Mouse (Mus musculus) kidney, adult 8-10 months (tissue): ENCODE measurements around the gene Adamts14.

Experiments
- DNase-seq, 2 experiments: peaks; one replicate each; pipeline ENCODE4 v3.0.0; 2022

The Adamts14 gene

GRCm38 (mm10) chr10:61273081-61273843 lies at the start of gene Adamts14:
TSS of gene Adamts14 (minus strand) at chr10:61273438.
- no peak for DNase-seq

DNA sequence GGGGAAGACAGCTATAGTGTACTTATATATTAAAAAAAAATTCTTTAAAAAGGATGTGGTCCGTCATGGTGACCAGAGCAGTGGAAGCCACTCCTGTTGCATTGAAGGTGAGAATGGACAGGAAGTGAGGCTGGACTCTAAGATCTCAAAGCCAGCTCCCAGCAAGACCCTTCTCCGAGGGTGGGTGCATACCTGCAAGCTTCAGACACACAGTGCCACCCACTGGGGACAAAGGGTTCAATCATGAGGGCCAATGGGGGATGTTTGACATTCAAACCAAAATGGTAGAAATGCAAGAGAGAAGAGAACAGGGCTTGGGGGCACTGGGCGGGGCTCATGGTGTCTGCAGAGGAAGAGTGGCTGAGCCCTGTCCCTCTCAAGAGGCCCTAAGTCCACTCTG lies 45.3 kb upstream of the Adamts14 start:
- no peak for DNase-seq

GRCm38 (mm10) chr10:61315324-61315880 lies 42.2 kb upstream of the Adamts14 start:
- no peak for DNase-seq

- no peak for DNase-seq
These were observed 40.5 kb upstream of the Adamts14 start for GRCm38 (mm10) chr10:61313750-61314149.

DNA sequence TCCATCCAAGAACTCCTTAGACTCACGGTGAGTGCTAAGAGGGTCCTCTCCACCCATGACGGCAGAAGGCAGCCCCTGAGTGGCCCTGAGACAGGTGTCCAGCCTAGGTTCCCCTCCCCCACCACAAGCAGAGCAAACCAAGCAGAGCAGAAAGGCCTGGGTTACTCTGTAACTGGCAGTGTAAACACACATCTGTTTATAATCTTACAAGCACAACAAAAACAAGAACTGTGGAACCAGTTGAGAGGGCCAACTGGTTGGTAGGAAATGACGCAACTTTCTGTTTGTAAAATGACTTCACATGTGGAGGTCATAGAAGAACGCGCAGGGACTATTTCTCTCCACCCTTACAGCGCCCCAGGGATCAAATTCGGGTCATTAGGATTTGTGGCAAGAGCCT lies 39.5 kb upstream of the Adamts14 start:
- no peak for DNase-seq

GRCm38 (mm10) chr10:61312159-61312558 lies 38.9 kb upstream of the Adamts14 start:
- no peak for DNase-seq

DNA sequence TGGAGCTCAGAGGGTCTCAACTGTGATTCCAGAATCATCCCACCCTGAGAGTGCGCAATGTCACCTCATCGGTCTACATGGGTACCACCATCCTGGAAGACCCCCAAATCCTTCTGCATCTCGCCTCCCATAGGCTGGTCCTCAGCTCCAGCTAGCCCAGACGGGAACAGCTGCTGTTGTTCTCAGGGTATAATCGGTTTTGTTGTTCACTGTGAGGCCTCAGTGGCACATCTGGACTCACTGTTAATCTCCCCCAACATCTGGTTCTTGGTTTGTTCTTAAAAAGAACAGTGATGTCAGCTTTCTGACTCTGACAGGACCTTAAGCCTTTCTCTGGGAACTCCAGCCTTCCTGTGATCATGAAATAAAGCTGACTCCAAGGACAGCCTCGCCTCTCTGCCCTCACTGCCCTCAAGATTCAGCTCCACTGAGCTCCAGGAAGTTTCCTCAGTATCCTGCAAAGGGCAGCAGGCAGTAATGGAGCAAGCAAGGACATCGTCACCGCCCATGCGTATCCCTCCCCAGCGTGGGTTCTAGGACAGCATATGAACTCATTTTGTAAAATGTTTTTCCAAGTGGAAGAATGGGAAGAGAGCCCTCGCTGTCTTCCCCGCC lies 35.6 kb upstream of the Adamts14 start:
- no peak for DNase-seq

DNA sequence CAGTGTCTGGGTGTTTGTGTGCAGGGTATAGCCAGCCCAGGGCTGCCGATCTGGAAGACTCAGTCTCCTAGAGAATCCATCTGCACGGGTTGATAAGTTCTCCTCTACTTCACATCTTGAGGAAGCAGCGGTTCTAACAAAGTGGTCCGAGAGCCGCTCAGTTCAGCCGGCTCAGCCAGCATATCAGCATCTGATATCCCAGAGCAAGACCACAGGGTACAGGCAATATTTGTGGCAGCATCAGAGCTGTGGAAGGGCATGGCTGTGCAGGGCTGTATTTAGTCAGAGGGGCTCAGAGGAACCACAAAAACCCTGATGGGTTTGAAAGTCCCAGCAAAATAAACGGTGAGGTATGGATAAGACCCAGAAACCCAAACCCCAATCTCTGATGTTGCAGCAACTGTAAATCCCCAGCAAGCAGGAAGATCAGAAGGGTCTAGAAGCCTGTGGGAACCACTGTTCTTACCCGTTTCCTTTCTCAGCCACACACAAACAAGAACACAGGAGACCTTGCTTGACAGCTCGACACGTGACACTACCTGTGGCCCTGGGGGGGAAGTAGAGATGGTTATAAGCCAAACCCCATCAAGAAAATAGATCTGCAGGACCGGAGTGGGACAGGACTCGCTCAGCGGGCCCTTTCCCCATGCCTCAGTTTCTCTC lies 32.8 kb upstream of the Adamts14 start:
- DNase-seq = no peak

DNA sequence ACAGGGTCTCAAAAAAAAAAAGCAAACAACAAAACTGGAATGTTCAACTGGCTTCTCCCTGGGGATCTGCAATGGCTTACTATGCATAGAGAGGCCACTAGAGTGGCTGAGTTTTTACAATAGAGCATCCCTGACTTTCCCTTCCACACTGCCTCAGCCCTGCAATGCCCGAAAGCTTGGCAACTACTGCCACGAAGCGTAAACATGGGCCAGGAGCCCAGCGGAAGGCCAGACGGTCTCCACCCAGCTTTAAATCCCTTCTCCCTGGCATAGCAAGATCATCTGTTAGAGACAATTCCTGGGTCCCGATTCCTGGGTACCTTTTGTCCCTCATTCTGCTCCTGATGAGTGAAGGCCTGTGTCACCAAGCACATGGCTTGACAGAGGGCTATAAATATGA lies 30.8 kb upstream of the Adamts14 start:
- DNase-seq = no peak

DNA sequence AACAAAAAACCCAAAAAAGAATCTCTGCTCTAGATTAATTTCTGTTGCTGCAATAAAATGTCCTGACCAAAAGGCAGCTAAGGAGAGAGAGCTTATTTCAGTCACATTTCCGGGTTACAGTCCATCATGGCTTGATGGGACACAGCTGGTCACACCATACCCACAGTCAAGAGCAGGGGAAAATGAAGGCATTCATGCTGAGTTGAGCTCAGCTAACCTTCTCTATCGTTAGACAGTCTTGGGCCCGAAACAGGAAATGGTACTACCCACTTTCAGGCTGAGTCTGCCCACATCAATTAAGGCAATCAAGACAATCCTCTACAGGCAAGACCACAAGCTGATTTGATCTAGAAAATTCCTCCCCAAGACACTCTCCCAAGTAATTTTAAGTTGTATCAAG lies 27.8 kb upstream of the Adamts14 start:
- DNase-seq = peak in 1 of 2 experiments; percentile 18

GRCm38 (mm10) chr10:61297477-61297876 lies 24.2 kb upstream of the Adamts14 start, which contains the start of gene Prf1:
TSS of gene Prf1 (plus strand) at chr10:61297833.
- DNase-seq = no peak

- no peak for DNase-seq
These were observed 23.6 kb upstream of the Adamts14 start for GRCm38 (mm10) chr10:61296713-61297445.

DNA sequence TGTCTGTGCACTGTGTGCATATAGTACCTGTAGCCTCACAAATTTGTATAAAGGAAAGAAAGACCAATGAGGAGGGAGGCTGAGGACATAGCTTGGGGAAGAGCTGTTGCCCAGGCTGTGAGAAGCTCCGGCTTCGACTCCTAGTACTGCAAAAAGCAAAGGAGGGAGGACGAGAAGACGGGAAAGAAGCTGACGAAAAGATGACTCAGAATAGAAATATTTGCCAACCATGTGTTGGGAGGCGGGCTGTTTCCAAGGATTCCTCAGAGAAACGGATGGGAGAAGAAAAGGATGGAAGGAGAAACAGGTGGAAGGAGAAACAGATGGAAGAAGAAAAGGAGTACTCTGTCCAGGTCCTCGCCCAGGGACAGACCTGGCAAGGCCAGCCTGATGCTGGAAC lies 21.0 kb upstream of the Adamts14 start:
- DNase-seq = no peak

GRCm38 (mm10) chr10:61290479-61290878 lies 17.2 kb upstream of the Adamts14 start:
- no peak for DNase-seq

GRCm38 (mm10) chr10:61290016-61290415 lies 16.8 kb upstream of the Adamts14 start:
- no peak for DNase-seq

GRCm38 (mm10) chr10:61286246-61286645 lies 13.0 kb upstream of the Adamts14 start:
- no peak for DNase-seq

DNA sequence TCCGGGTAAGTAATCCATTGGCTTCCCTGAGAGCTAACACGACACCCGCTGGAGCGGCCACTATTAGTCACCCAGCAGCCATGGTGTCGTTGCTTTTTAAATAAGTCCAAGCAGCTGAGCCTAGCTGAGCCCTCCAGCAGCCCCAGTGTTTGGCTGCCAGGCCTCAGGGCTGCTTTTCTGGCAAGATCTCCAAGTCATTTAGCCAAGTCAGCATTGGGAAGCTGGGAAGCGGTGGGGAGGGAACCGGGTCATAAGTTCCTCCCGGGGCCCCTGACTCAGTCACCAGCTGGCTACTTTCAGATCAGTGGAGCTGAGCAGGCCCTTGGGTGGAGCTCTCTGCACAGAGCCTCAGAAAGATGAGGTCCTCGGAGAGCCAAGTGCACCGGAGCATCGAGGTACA lies 12.0 kb upstream of the Adamts14 start:
- peak; percentile 26 to 43 for DNase-seq

- no peak for DNase-seq
These were observed 11.1 kb upstream of the Adamts14 start for GRCm38 (mm10) chr10:61284309-61284708.

DNA sequence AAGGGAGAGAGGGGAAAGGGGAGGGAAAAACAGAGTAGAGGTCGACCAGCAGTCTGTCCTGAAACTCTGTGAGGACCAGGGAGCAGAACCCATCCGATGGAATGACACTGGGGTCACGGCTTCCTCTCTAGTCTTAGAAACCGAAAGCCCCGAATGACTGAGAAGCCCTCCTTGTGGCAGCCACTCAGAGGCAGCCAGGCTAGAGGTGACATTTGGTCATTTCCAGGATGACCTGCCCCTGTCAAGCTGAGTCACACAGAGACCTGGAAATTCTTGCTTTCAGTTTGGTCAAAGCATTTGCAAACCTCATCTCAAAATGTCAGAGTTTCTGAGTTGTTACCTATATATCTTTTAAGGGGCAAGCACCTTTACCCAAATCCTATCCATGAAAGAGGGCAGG lies 7.9 kb upstream of the Adamts14 start:
- no peak for DNase-seq

DNA sequence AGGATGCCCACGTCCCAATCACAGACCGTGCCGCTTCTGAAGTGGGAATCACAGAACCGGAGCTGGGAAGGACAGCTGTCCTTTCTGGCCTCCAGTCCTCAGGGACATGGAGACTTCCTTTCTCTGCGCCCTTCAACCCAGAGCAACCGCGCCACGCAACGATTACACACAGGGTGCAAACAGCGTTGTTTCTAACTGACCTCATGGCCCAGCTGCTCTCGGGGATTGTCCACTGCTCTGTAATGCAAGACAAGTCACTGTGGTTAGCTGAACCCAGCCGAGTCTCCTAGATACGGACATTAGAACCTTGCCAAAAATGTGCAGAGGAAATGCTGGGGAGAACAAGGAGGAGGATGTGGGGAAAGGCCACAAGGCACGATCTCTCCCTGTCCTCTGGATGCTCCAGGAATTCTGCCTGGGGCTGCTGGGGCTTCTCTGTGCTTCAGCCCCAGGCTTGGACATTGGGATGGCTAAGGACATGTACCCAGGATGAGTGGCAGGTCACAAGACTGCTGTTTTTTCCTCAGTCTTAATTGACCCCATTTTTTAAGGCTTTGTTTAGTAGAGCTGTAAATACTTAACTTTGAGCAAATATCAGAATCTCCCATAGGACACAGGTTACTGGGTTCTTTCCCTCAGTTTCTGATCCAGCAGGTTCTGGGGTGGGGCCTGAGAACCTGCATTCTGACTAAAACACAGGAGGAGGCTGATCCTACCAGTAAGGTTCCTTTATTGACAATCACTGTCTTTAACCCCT lies 4.9 kb upstream of the Adamts14 start:
- peak; percentile 43 to 68 for DNase-seq

DNA sequence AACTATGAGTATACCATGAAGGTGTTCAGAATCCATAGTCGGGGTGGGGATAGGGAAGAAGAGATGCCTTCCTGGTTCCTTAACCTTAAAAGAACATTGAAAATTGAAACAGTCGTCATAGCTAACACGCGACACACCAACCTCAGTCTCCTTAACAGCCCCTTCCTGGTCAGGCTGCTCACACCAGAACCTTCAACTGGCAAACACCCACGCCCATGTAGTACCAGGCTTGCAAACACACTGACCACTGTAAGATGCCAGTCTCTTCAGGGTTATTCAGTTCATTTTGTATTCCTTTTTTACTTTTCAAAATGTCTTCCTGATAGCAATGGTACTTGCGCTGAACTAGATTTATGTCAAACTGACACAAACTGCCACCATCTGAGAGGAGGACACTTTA lies 3.8 kb upstream of the Adamts14 start:
- no peak for DNase-seq

- peak in 1 of 2 experiments; percentile 41 for DNase-seq
These were observed 2.5 kb upstream of the Adamts14 start for GRCm38 (mm10) chr10:61275669-61276110.
